Mouse (Mus musculus) hindbrain, embryonic 11.5 days (tissue): ENCODE measurements around the gene Hras. TPM values are rescaled to one million over a fixed set of nuclear protein-coding genes. Genes with fewer than 3 reads are reported as not detected.
A peak's percentile ranks its signal among the peaks of the same experiment; 100 is the strongest.

Experiments used
- ATAC-seq: fragments of 200-750 bp; cut with Nextera tagmentation; 2 replicates; pipeline ENCODE4 v1.8.0; 2017; ENCODE audit warnings: mild to moderate bottlenecking, moderate TSS enrichment, moderate library complexity; ENCODE audit not compliant: low FRiP score
- DNase-seq: peaks from one replicate; pipeline ENCODE4 v3.0.0-alpha.2; 2015; ENCODE audit warnings: low spot score
- H3K27ac ChIP-seq: fragments of 300-500 bp; sonication (generic); 2 replicates; pipeline ENCODE4 v1.5.1; 2014; ENCODE audit warnings: mild to moderate bottlenecking, low read depth, low read length
- H3K27me3 ChIP-seq: fragments of 300-500 bp; sonication (generic); 2 replicates; pipeline ENCODE4 v1.6.1; 2014; ENCODE audit warnings: mild to moderate bottlenecking, low read length, moderate library complexity, mixed read lengths; ENCODE audit not compliant: control insufficient read depth, insufficient read depth
- H3K36me3 ChIP-seq: fragments of 300-500 bp; sonication (generic); 2 replicates; pipeline ENCODE4 v1.6.1; 2014; ENCODE audit warnings: mild to moderate bottlenecking, low read length, moderate library complexity, mixed read lengths; ENCODE audit not compliant: control insufficient read depth, insufficient read depth
- H3K4me1 ChIP-seq: fragments of 300-500 bp; sonication (generic); replicated peaks from 2 replicates; pipeline ENCODE4 v1.6.1; 2014; ENCODE audit warnings: low read length, mixed read lengths; ENCODE audit not compliant: control insufficient read depth, insufficient read depth
- H3K4me2 ChIP-seq: fragments of 300-500 bp; sonication (generic); replicated peaks from 2 replicates; pipeline ENCODE4 v1.6.1; 2014; ENCODE audit warnings: mild to moderate bottlenecking, low read depth, low read length
- H3K4me3 ChIP-seq: fragments of 300-500 bp; sonication (generic); 2 replicates; pipeline ENCODE4 v1.5.1; 2014; ENCODE audit warnings: low read depth, low read length
- H3K9ac ChIP-seq: fragments of 300-500 bp; sonication (generic); 2 replicates; pipeline ENCODE4 v1.6.1; 2014; ENCODE audit warnings: low read depth, low read length
- H3K9me3 ChIP-seq: fragments of 300-500 bp; sonication (generic); 2 replicates; pipeline ENCODE4 v1.6.1; 2016; ENCODE audit warnings: low read length; ENCODE audit not compliant: control insufficient read depth
- whole genome bisulfite sequencing: fragments of 180-500 bp; shearing (Covaris S2); extraction: QIAGEN DNeasy Blood & Tissue Kit; methylation state at CpG from one replicate; pipeline ENCODE4 v1.1.7; 2014; 5-methylcytosine and 5-hydroxymethylcytosine counted together
- polyA plus RNA-seq: library from polyadenylated mRNA; unstranded; fragments of >200 nt; fragmentation: Nextera tagmentation; extraction: Ambion mirVana; gene quantifications from 2 replicates; pipeline ENCODE4 v1.2.1, GENCODE M21; 2014

Gene Hras
- polyA plus RNA-seq, 1 experiment from 2014 or later, result 98.0 TPM

- Histone ChIP-seq H3K4me2 (no peak overlapping the region), H3K27me3 (no peaks in the 10 kb centered on the region), H3K4me1 (0 out of 2 replicates have a peak, but pooled peaks cover 3% of the 10 kb centered on the region), H3K4me3 (no peak overlapping the region), H3K9ac (no peak overlapping the region), H3K27ac (no peak overlapping the region), H3K36me3 (no peaks in the 10 kb centered on the region), H3K9me3 (no peaks in the 10 kb centered on the region)
- WGBS, result 93% methylated on average over 7 of the region's 7 CpGs
- ATAC-seq, result no peak
- DNase-seq, result no peak
These were observed 29.4 kb downstream of the Hras start for GRCm38 (mm10) chr7:141164397-141164796.

DNA sequence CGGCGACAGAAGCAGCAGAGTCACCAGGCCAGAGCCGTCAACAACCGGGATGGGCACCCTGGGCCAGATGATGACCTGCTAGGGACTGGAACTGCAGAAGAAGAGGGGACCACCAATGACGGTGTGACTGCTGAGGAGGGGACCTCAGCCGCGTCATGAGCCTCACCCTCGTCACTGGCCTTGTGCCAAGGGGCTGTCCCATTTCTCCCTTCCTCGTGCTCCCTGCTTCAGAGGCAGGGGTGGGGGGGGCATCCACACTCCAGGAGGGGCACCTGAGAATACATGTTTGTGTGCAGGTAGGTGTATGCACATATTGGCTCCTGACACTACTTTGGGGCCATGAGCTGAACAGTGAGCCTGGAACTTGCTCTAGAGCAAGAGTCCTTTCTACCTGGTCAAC lies 38.4 kb downstream of the Hras start:
- H3K4me3 ChIP-seq, result no peak overlapping the region
- H3K4me1 ChIP-seq, result no peaks in the 10 kb centered on the region
- H3K9me3 ChIP-seq, result no peaks in the 10 kb centered on the region
- H3K27me3 ChIP-seq, result no peaks in the 10 kb centered on the region
- no peaks in the 10 kb centered on the region for H3K36me3 ChIP-seq
- ATAC-seq (no peak), DNase-seq (no peak)
- H3K4me2 ChIP-seq, result no peak overlapping the region
- WGBS, result 96% methylated on average over 9 of the region's 9 CpGs
- H3K27ac ChIP-seq, result no peak overlapping the region
- H3K9ac ChIP-seq, result no peak overlapping the region

GRCm38 (mm10) chr7:141148639-141149038 lies 45.2 kb downstream of the Hras start:
- ATAC-seq (no peak), DNase-seq (no peak)
- Histone ChIP-seq H3K4me1 (no peaks in the 10 kb centered on the region), H3K36me3 (no peaks in the 10 kb centered on the region), H3K9ac (no peak overlapping the region), H3K4me2 (no peak overlapping the region), H3K27ac (no peak overlapping the region), H3K4me3 (no peak overlapping the region), H3K9me3 (no peaks in the 10 kb centered on the region), H3K27me3 (no peaks in the 10 kb centered on the region)
- WGBS, result 80% methylated on average over 4 of the region's 4 CpGs

DNA sequence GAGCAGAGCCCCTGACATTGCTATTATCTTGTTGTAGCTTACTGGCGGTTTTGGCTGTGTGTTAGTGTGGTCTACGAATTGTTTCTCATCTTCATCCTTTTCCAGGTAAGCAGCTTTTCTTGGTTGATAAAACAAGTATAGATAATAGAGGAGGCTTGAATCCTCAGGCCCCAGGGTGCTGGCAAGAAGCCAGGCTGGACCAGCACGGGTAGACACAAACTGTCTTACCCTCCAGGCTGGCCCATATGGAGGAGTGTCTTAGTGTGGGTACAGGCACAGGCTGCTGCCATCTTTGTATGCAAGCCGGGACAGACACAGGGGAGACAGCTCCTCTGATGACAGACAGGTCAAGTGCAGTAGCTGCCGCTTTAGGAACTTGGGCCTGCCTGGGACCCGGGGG lies 46.8 kb downstream of the Hras start:
- no peak overlapping the region for H3K4me2 ChIP-seq
- H3K4me3 ChIP-seq, result no peak overlapping the region
- no peaks in the 10 kb centered on the region for H3K27me3 ChIP-seq
- H3K9me3 ChIP-seq, result no peaks in the 10 kb centered on the region
- ATAC-seq, result no peak
- DNase-seq, result no peak
- H3K9ac ChIP-seq, result no peak overlapping the region
- no peaks in the 10 kb centered on the region for H3K36me3 ChIP-seq
- 86% methylated on average over 6 of the region's 6 CpGs for WGBS
- H3K4me1 ChIP-seq, result no peaks in the 10 kb centered on the region
- H3K27ac ChIP-seq, result no peak overlapping the region

- 93% methylated on average over 12 of the region's 12 CpGs for WGBS
- DNase-seq (no peak), ATAC-seq (no peak)
- no peaks in the 10 kb centered on the region for H3K4me1 ChIP-seq
- no peak overlapping the region for H3K4me3 ChIP-seq
- H3K9ac ChIP-seq, result no peak overlapping the region
- H3K9me3 ChIP-seq, result no peaks in the 10 kb centered on the region
- H3K27me3 ChIP-seq, result no peaks in the 10 kb centered on the region
- H3K4me2 ChIP-seq, result no peak overlapping the region
- H3K27ac ChIP-seq, result no peak overlapping the region
- H3K36me3 ChIP-seq, result no peaks in the 10 kb centered on the region
These were observed 47.7 kb downstream of the Hras start for GRCm38 (mm10) chr7:141146043-141146595.

GRCm38 (mm10) chr7:141145403-141145802 lies 48.4 kb downstream of the Hras start:
- no peak overlapping the region for H3K9ac ChIP-seq
- no peak overlapping the region for H3K4me2 ChIP-seq
- WGBS, result 81% methylated on average over 1 of the region's 1 CpGs
- no peak for DNase-seq
- H3K36me3 ChIP-seq, result no peaks in the 10 kb centered on the region
- no peak overlapping the region for H3K4me3 ChIP-seq
- H3K27me3 ChIP-seq, result no peaks in the 10 kb centered on the region
- ATAC-seq, result no peak
- H3K9me3 ChIP-seq, result no peaks in the 10 kb centered on the region
- H3K27ac ChIP-seq, result no peak overlapping the region
- H3K4me1 ChIP-seq, result no peaks in the 10 kb centered on the region

GRCm38 (mm10) chr7:141144650-141145049 lies 49.2 kb downstream of the Hras start:
- H3K27me3 ChIP-seq, result no peaks in the 10 kb centered on the region
- H3K27ac ChIP-seq, result no peak overlapping the region
- no peaks in the 10 kb centered on the region for H3K9me3 ChIP-seq
- H3K4me2 ChIP-seq, result no peak overlapping the region
- no peak for ATAC-seq
- no peak overlapping the region for H3K4me3 ChIP-seq
- no peaks in the 10 kb centered on the region for H3K36me3 ChIP-seq
- no peaks in the 10 kb centered on the region for H3K4me1 ChIP-seq
- WGBS, result 92% methylated on average over 3 of the region's 3 CpGs
- no peak for DNase-seq
- no peak overlapping the region for H3K9ac ChIP-seq

GRCm38 (mm10) chr7:141143861-141144260 lies 49.9 kb downstream of the Hras start:
- Histone ChIP-seq H3K27ac (no peak overlapping the region), H3K4me1 (no peaks in the 10 kb centered on the region), H3K27me3 (no peaks in the 10 kb centered on the region), H3K9me3 (no peaks in the 10 kb centered on the region), H3K4me3 (no peak overlapping the region), H3K9ac (no peak overlapping the region), H3K4me2 (no peak overlapping the region), H3K36me3 (no peaks in the 10 kb centered on the region)
- no peak for DNase-seq
- WGBS, result 84% methylated on average over 2 of the region's 2 CpGs
- ATAC-seq, result no peak

DNA sequence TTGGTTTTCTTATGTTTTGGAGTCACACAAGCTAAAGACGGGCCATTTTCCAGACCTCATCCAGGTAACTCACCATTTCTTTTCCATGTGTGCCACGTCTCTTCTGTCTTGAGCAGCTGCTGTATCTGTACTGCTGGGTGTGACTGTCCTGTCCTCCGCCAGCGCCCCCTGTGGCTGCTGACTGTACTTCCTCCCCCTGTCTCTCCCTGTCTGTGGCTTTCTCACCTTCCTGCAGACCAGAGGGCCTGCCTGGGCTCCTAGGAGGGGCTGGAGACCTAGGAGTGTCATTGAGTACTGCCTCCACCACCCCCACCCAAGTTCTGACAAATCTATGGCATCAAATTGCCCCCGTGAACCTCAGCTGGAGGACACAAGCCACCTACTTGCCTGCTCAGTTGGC lies 50.7 kb downstream of the Hras start:
- H3K27ac ChIP-seq, result no peak overlapping the region
- no peaks in the 10 kb centered on the region for H3K27me3 ChIP-seq
- no peak overlapping the region for H3K4me3 ChIP-seq
- DNase-seq (peak; percentile 63), ATAC-seq (no peak)
- H3K4me2 ChIP-seq, result no peak overlapping the region
- H3K9me3 ChIP-seq, result no peaks in the 10 kb centered on the region
- no peak overlapping the region for H3K9ac ChIP-seq
- H3K4me1 ChIP-seq, result no peaks in the 10 kb centered on the region
- no peaks in the 10 kb centered on the region for H3K36me3 ChIP-seq
- 56% methylated on average over 5 of the region's 5 CpGs for WGBS
